Mouse (Mus musculus): ENCODE measurements at regions not wholly inside any gene's neighbourhood (a gene's known extent, or its start where the extent isn't known, plus 50 kb on each side); places are given as distances from the start of the nearest gene placed in this dataset.
"Not testable (repeated sequence)": the region's sequence is repeated elsewhere in the genome, so short reads cannot be mapped to it uniquely, and the experiment has no call there.

- Histone ChIP-seq H3K4me1 (ENCODE audit: control insufficient read depth, insufficient read depth, low read length) (no peaks in the 10 kb centered on the region), H3K9me3 (replicated peaks; ENCODE audit: control insufficient read depth, low read length) (no peaks in the 10 kb centered on the region), H3K9ac (replicated peaks; ENCODE audit: low read length) (no peak overlapping the region), H3K4me3 (ENCODE audit: low read depth, low read length) (no peak overlapping the region), H3K27me3 (ENCODE audit: control insufficient read depth, insufficient read depth, low read length) (no peaks in the 10 kb centered on the region), H3K4me2 (ENCODE audit: low read depth, low read length) (no peak overlapping the region), H3K36me3 (replicated peaks; ENCODE audit: control insufficient read depth, insufficient read depth, low read depth, low read length) (no peaks in the 10 kb centered on the region), H3K27ac (replicated peaks; ENCODE audit: low read depth, low read length) (no peak overlapping the region)
- WGBS = 76% methylated on average over 1 of the region's 1 CpGs
- ATAC-seq (replicated peaks; ENCODE audit: insufficient number of reproducible peaks, low FRiP score, low TSS enrichment, low read depth) = no peak
- DNase-seq (ENCODE audit: low spot score) = no peak
Measured at GRCm38 (mm10) chr12:65367866-65368419, 142.6 kb downstream of the Wdr20rt start.

- Histone ChIP-seq H3K4me2 (ENCODE audit: low read depth, low read length) (no peak overlapping the region), H3K36me3 (replicated peaks; ENCODE audit: control insufficient read depth, insufficient read depth, low read depth, low read length) (no peaks in the 10 kb centered on the region), H3K4me1 (ENCODE audit: control insufficient read depth, insufficient read depth, low read length) (no peaks in the 10 kb centered on the region), H3K27me3 (ENCODE audit: control insufficient read depth, insufficient read depth, low read length) (no peaks in the 10 kb centered on the region), H3K9me3 (replicated peaks; ENCODE audit: control insufficient read depth, low read length) (no peaks in the 10 kb centered on the region), H3K9ac (replicated peaks; ENCODE audit: low read length) (no peak overlapping the region), H3K4me3 (ENCODE audit: low read depth, low read length) (no peak overlapping the region), H3K27ac (replicated peaks; ENCODE audit: low read depth, low read length) (no peak overlapping the region)
- DNase-seq (ENCODE audit: low spot score) = no peak
- ATAC-seq (replicated peaks; ENCODE audit: insufficient number of reproducible peaks, low FRiP score, low TSS enrichment, low read depth) = no peak
- WGBS = 85% methylated on average over 2 of the region's 2 CpGs
Measured at GRCm38 (mm10) chr12:65371650-65372049, 146.3 kb downstream of the Wdr20rt start.

GRCm38 (mm10) chr12:65379321-65379720 is 154.0 kb downstream of the Wdr20rt start:
- Histone ChIP-seq H3K36me3 (replicated peaks; ENCODE audit: control insufficient read depth, insufficient read depth, low read depth, low read length) (no peaks in the 10 kb centered on the region), H3K4me3 (ENCODE audit: low read depth, low read length) (no peak overlapping the region), H3K4me2 (ENCODE audit: low read depth, low read length) (no peak overlapping the region), H3K9ac (replicated peaks; ENCODE audit: low read length) (no peak overlapping the region), H3K27me3 (ENCODE audit: control insufficient read depth, insufficient read depth, low read length) (no peaks in the 10 kb centered on the region), H3K27ac (replicated peaks; ENCODE audit: low read depth, low read length) (no peak overlapping the region), H3K4me1 (ENCODE audit: control insufficient read depth, insufficient read depth, low read length) (no peaks in the 10 kb centered on the region), H3K9me3 (replicated peaks; ENCODE audit: control insufficient read depth, low read length) (no peaks in the 10 kb centered on the region)
- ATAC-seq (replicated peaks; ENCODE audit: insufficient number of reproducible peaks, low FRiP score, low TSS enrichment, low read depth) = no peak
- DNase-seq (ENCODE audit: low spot score) = no peak
- WGBS = 77% methylated on average over 1 of the region's 1 CpGs

- H3K4me3 ChIP-seq (ENCODE audit: low read depth, low read length) = no peak overlapping the region
- no peak overlapping the region for H3K27ac ChIP-seq (replicated peaks; ENCODE audit: low read depth, low read length)
- H3K4me1 ChIP-seq (ENCODE audit: control insufficient read depth, insufficient read depth, low read length) = no peaks in the 10 kb centered on the region
- 45% methylated on average over 5 of the region's 5 CpGs for WGBS
- no peaks in the 10 kb centered on the region for H3K27me3 ChIP-seq (ENCODE audit: control insufficient read depth, insufficient read depth, low read length)
- H3K36me3 ChIP-seq (replicated peaks; ENCODE audit: control insufficient read depth, insufficient read depth, low read depth, low read length) = no peaks in the 10 kb centered on the region
- no peak; the same call in 1 of the 2 replicates for ATAC-seq (replicated peaks; ENCODE audit: insufficient number of reproducible peaks, low FRiP score, low TSS enrichment, low read depth)
- no peak for DNase-seq (ENCODE audit: low spot score)
- H3K9ac ChIP-seq (replicated peaks; ENCODE audit: low read length) = no peak overlapping the region
- H3K9me3 ChIP-seq (replicated peaks; ENCODE audit: control insufficient read depth, low read length) = no peaks in the 10 kb centered on the region
- no peak overlapping the region for H3K4me2 ChIP-seq (ENCODE audit: low read depth, low read length)
Measured at GRCm38 (mm10) chr12:65382118-65382791, 156.9 kb downstream of the Wdr20rt start.

- 93% methylated on average over 11 of the region's 11 CpGs for WGBS
- not testable (repeated sequence) for H3K9ac ChIP-seq (replicated peaks; ENCODE audit: low read length); H3K4me1 ChIP-seq (ENCODE audit: control insufficient read depth, insufficient read depth, low read length); H3K4me2 ChIP-seq (ENCODE audit: low read depth, low read length); H3K27me3 ChIP-seq (ENCODE audit: control insufficient read depth, insufficient read depth, low read length); H3K27ac ChIP-seq (replicated peaks; ENCODE audit: low read depth, low read length); H3K9me3 ChIP-seq (replicated peaks; ENCODE audit: control insufficient read depth, low read length); ATAC-seq (replicated peaks; ENCODE audit: insufficient number of reproducible peaks, low FRiP score, low TSS enrichment, low read depth); H3K36me3 ChIP-seq (replicated peaks; ENCODE audit: control insufficient read depth, insufficient read depth, low read depth, low read length); DNase-seq (ENCODE audit: low spot score); H3K4me3 ChIP-seq (ENCODE audit: low read depth, low read length)
Measured at GRCm38 (mm10) chr12:65382796-65383195, 157.5 kb downstream of the Wdr20rt start.

GRCm38 (mm10) chr12:65386005-65386645 is 160.8 kb downstream of the Wdr20rt start:
- no peaks in the 10 kb centered on the region for H3K36me3 ChIP-seq (replicated peaks; ENCODE audit: control insufficient read depth, insufficient read depth, low read depth, low read length)
- no peak overlapping the region for H3K27ac ChIP-seq (replicated peaks; ENCODE audit: low read depth, low read length)
- ATAC-seq (replicated peaks; ENCODE audit: insufficient number of reproducible peaks, low FRiP score, low TSS enrichment, low read depth) (no peak), DNase-seq (ENCODE audit: low spot score) (no peak)
- H3K4me1 ChIP-seq (ENCODE audit: control insufficient read depth, insufficient read depth, low read length) = no peaks in the 10 kb centered on the region
- H3K9me3 ChIP-seq (replicated peaks; ENCODE audit: control insufficient read depth, low read length) = no peaks in the 10 kb centered on the region
- H3K27me3 ChIP-seq (ENCODE audit: control insufficient read depth, insufficient read depth, low read length) = no peaks in the 10 kb centered on the region
- no peak overlapping the region for H3K9ac ChIP-seq (replicated peaks; ENCODE audit: low read length)
- WGBS = 88% methylated on average over 2 of the region's 2 CpGs
- H3K4me3 ChIP-seq (ENCODE audit: low read depth, low read length) = no peak overlapping the region
- H3K4me2 ChIP-seq (ENCODE audit: low read depth, low read length) = no peak overlapping the region

GRCm38 (mm10) chr12:65387042-65387441 is 161.7 kb downstream of the Wdr20rt start:
- H3K27ac ChIP-seq (replicated peaks; ENCODE audit: low read depth, low read length) = no peak overlapping the region
- no peak overlapping the region for H3K4me3 ChIP-seq (ENCODE audit: low read depth, low read length)
- H3K27me3 ChIP-seq (ENCODE audit: control insufficient read depth, insufficient read depth, low read length) = no peaks in the 10 kb centered on the region
- no peak for DNase-seq (ENCODE audit: low spot score)
- no peaks in the 10 kb centered on the region for H3K36me3 ChIP-seq (replicated peaks; ENCODE audit: control insufficient read depth, insufficient read depth, low read depth, low read length)
- H3K4me2 ChIP-seq (ENCODE audit: low read depth, low read length) = no peak overlapping the region
- H3K9ac ChIP-seq (replicated peaks; ENCODE audit: low read length) = no peak overlapping the region
- no peaks in the 10 kb centered on the region for H3K4me1 ChIP-seq (ENCODE audit: control insufficient read depth, insufficient read depth, low read length)
- no peak for ATAC-seq (replicated peaks; ENCODE audit: insufficient number of reproducible peaks, low FRiP score, low TSS enrichment, low read depth)
- H3K9me3 ChIP-seq (replicated peaks; ENCODE audit: control insufficient read depth, low read length) = no peaks in the 10 kb centered on the region

GRCm38 (mm10) chr12:65389512-65389911 is 164.2 kb downstream of the Wdr20rt start:
- H3K4me3 ChIP-seq (ENCODE audit: low read depth, low read length) = no peak overlapping the region
- no peak overlapping the region for H3K27ac ChIP-seq (replicated peaks; ENCODE audit: low read depth, low read length)
- H3K9me3 ChIP-seq (replicated peaks; ENCODE audit: control insufficient read depth, low read length) = no peaks in the 10 kb centered on the region
- no peaks in the 10 kb centered on the region for H3K27me3 ChIP-seq (ENCODE audit: control insufficient read depth, insufficient read depth, low read length)
- 56% methylated on average over 2 of the region's 2 CpGs for WGBS
- no peaks in the 10 kb centered on the region for H3K36me3 ChIP-seq (replicated peaks; ENCODE audit: control insufficient read depth, insufficient read depth, low read depth, low read length)
- H3K4me1 ChIP-seq (ENCODE audit: control insufficient read depth, insufficient read depth, low read length) = no peaks in the 10 kb centered on the region
- ATAC-seq (replicated peaks; ENCODE audit: insufficient number of reproducible peaks, low FRiP score, low TSS enrichment, low read depth) (no peak), DNase-seq (ENCODE audit: low spot score) (no peak)
- no peak overlapping the region for H3K9ac ChIP-seq (replicated peaks; ENCODE audit: low read length)
- H3K4me2 ChIP-seq (ENCODE audit: low read depth, low read length) = no peak overlapping the region
